Mouse (Mus musculus): ENCODE measurements at regions not wholly inside any gene's neighbourhood (a gene's known extent, or its start where the extent isn't known, plus 50 kb on each side); places are given as distances from the start of the nearest gene placed in this dataset.

- TF ChIP-seq POLR2A (IDR thresholded peaks at IDR 0.05; ENCODE audit: extremely low read depth, insufficient read depth, low read length) (no peak), CTCF (IDR thresholded peaks at IDR 0.05; ENCODE audit: low read depth, low read length) (no peak)
Observed at GRCm38 (mm10) chr2:110486724-110487123, 110.4 kb upstream of the Slc5a12 start.

All from liver, adult 2 months (tissue).